Mouse (Mus musculus) spleen, adult 12 weeks (tissue): ENCODE results near the gene Dlg2.

Source experiments
- DNase-seq: peaks from one replicate; pipeline ENCODE4 v3.0.0; 2022; ENCODE audit warnings: low spot score

Gene Dlg2

GRCm38 (mm10) chr7:92184371-92185059 lies 1708.0 kb downstream of the Dlg2 start:
- no peak for DNase-seq

DNA sequence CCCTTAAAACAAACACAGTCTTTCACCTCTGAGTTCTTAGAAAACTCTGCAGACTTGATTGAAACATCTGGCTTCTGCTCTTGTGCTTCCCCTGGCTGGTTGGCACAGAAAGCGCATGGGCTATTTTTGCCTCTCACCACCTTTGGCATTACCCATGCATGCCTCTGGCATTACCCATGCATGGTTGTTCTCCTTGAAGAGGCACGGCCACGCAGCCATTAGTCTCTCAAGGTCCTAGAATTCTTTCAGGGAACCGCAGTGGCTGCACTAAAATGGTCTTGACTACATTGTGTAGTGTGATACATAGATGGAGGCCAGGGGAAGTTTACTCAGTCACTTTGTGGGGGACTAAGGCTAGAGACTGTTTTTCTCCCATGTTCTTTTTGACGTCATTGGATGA lies 1709.9 kb downstream of the Dlg2 start:
- DNase-seq = no peak

DNA sequence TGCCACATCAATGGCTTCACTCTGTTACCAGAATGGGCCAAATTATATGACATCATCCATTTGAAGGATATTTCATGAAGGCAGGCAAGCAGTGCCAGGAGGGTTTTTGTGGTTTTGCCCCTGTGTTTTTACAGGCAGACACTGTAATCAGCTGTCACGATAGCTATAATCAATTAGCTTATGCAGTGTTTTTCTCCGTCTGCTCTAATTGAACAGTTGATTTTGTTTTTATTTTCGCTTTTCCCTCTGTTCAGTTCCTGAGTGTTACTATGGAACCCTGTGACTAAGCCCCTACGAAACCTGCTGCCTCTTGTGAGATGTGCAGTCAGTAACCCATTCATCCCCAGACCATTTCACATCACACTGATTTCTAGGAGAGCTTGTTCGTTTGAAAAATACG lies 1712.7 kb downstream of the Dlg2 start:
- DNase-seq = no peak

DNA sequence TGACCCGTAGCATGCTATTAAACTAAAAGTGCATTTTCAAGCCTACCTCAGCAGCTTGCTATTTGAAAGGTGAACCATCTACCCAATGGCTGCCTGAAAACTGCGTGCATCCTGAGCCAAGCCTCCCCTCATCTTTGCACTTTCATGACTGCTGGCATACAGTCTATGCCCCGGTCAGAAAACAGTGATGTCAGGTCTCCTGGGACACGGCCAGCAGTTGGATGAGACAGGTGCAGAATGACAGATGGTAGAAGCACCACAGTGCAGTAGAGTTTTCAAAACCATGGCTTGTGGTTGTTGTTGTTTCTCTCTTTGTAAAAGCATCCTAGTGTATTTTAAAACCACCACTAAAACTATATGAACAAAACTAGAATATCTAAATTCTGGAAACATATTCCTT lies 1719.5 kb downstream of the Dlg2 start:
- DNase-seq = no peak

GRCm38 (mm10) chr7:92197621-92198020 lies 1721.1 kb downstream of the Dlg2 start:
- DNase-seq = no peak

DNA sequence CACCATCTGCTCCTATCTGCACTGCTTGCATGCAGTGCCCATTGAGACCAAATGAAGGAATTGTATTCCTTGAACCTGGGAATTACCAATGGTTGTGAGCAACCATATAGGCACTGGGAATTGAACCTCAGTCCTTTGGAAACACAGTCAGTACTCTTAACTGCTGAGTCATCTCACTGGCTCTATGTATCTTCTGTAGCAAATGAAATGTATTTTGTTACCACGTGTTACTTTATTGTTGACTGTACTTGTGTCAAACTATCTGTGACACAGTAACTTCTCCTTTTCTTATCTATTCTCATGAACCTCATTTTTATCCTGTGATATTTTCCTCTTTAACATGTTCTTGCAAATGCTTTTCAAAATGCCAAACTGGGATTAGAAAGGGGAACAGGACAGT lies 1722.7 kb downstream of the Dlg2 start:
- DNase-seq = no peak

GRCm38 (mm10) chr7:92210701-92211100 lies 1734.2 kb downstream of the Dlg2 start:
- no peak for DNase-seq

- DNase-seq = no peak
These were observed 1737.3 kb downstream of the Dlg2 start for GRCm38 (mm10) chr7:92213751-92214150.

GRCm38 (mm10) chr7:92218171-92218570 lies 1741.7 kb downstream of the Dlg2 start:
- no peak for DNase-seq

GRCm38 (mm10) chr7:92220619-92221018 lies 1744.1 kb downstream of the Dlg2 start:
- DNase-seq = no peak

DNA sequence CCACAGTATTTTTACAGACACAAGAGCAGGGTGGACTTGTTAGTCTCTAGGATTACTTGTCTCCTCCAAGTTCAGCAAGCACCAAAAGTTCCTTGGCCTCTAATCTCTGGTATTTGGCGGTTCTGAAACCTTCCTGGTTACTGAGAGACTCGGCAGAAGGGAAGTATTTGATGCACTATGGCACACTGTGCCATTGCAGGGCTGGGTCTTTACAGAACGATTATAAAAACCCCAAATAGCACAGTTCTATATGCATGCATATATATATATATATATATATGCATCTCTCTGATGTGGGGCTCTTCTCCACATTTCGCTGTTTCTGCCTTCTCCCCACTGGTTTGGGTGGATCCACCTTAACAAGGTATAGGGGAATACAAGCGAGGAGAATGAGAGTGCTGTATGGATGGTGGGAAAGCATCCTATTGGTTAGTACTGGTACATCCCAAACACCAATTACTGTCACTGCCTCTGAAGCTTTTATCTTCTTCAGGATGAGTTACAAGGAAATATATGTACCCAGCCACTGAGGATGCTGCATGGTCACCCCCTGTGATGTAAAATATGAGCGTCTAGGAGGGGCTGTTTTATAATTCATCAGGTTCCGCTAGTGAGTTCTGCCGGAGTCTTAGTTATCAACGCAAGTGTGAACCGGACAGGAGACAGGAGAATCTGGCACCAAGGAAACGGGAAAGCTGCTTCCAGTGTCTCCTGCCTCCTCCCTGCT lies 1758.2 kb downstream of the Dlg2 start:
- DNase-seq = no peak

- no peak for DNase-seq
These were observed 1759.1 kb downstream of the Dlg2 start for GRCm38 (mm10) chr7:92235541-92236031.

DNA sequence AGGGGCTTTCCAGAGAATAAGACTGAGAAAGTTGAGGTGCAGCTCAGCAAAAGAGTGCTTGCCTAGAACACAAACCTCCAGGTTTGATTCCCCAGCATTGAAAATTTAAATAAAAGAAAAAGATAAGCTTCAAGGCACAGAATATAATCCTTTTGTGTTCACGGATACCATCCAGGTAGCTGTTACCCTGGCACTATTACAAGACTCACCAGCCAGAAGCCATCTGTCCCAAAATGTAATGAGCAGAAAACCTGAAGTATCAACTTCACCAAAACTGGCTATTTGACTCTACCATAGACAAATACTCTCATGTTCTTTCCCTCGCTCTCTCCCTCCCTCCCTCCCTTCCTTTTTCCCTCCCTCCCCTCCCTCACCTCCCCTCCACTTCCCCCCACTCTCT lies 1764.4 kb downstream of the Dlg2 start:
- DNase-seq = no peak

- no peak for DNase-seq
These were observed 1771.1 kb downstream of the Dlg2 start for GRCm38 (mm10) chr7:92247594-92247993.

- DNase-seq = no peak
These were observed 1772.1 kb downstream of the Dlg2 start for GRCm38 (mm10) chr7:92248619-92249018.

- DNase-seq = no peak
These were observed 1781.7 kb downstream of the Dlg2 start for GRCm38 (mm10) chr7:92258148-92258547.

DNA sequence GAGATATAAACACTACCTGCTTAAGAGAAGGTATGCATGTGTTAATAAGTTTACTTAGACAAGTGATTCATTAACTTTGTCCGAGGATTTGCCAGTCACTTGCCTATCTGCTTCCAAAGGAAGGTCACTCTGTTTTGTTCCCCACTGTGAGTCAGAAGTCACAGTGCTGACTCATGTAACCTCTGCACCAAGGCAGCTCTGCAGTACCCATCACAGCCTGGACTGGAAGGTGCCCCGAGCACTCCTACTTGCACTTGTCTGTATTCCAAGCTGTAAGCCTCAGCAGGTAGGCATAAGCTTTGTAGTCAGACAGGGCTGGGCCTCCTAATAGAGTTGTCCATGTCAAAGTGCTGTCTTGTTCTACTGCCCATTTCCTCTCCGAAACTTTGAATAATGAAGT lies 1782.2 kb downstream of the Dlg2 start:
- DNase-seq = no peak

- no peak for DNase-seq
These were observed 1787.9 kb downstream of the Dlg2 start for GRCm38 (mm10) chr7:92264325-92264724.

- no peak for DNase-seq
These were observed 1788.5 kb downstream of the Dlg2 start for GRCm38 (mm10) chr7:92264964-92265363.

- DNase-seq = no peak
These were observed 1798.9 kb downstream of the Dlg2 start for GRCm38 (mm10) chr7:92275353-92275752.

DNA sequence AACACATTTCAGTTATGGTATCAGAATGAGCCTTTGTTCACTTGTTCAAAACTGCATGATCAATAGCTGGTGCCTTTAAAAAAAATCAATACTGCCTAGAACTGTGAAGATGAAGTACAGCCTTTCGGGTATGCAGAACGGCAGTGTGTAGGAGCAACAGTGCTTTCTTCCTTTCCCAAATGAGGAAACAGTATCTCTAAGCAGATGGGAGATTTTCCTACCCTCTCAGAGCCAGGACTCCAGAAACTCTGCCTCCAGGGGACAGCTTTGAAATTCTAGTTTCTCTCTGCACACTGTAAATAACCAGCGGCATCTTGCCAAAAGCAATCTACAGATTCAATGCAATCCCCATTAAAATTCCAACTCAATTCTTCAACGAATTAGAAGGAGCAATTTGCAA lies 1801.2 kb downstream of the Dlg2 start:
- DNase-seq = no peak

- no peak for DNase-seq
These were observed 1804.5 kb downstream of the Dlg2 start for GRCm38 (mm10) chr7:92280925-92281324.

- DNase-seq = no peak
These were observed 1810.6 kb downstream of the Dlg2 start for GRCm38 (mm10) chr7:92287058-92287457.

- DNase-seq = no peak
These were observed 1812.3 kb downstream of the Dlg2 start for GRCm38 (mm10) chr7:92288814-92289213.
